Mouse (Mus musculus) limb, embryonic 14.5 days (tissue): ENCODE results near the gene Adcy2. TPM values are rescaled to one million over a fixed set of nuclear protein-coding genes. Genes with fewer than 3 reads are reported as not detected.
A peak's percentile ranks its signal among the peaks of the same experiment; 100 is the strongest.

Source experiments
- ATAC-seq: fragments of 200-750 bp; cut with Nextera tagmentation; 2 replicates; pipeline ENCODE4 v1.8.0; 2017; ENCODE audit warnings: low read depth, moderate number of reproducible peaks, moderate TSS enrichment; ENCODE audit not compliant: low FRiP score
- DNase-seq: peaks from one replicate; pipeline ENCODE4 v3.0.0-alpha.2; 2015; ENCODE audit warnings: low spot score
- H3K27ac ChIP-seq: fragments of 300-500 bp; sonication (generic); replicated peaks from 2 replicates; pipeline ENCODE4 v1.5.1; 2014; ENCODE audit warnings: low read depth, mild to moderate bottlenecking, low read length, moderate library complexity, mixed read lengths
- H3K27me3 ChIP-seq: fragments of 300-500 bp; sonication (generic); 2 replicates; pipeline ENCODE4 v1.6.1; 2014; ENCODE audit warnings: low read length, mixed read lengths; ENCODE audit not compliant: control insufficient read depth, insufficient read depth
- H3K36me3 ChIP-seq: fragments of 300-500 bp; sonication (generic); 2 replicates; pipeline ENCODE4 v1.6.1; 2014; ENCODE audit warnings: mild to moderate bottlenecking, low read length, moderate library complexity, mixed read lengths; ENCODE audit not compliant: control insufficient read depth, insufficient read depth
- H3K4me1 ChIP-seq: fragments of 300-500 bp; sonication (generic); 2 replicates; pipeline ENCODE4 v1.6.1; 2014; ENCODE audit warnings: antibody characterized with exemption, low read length, mixed read lengths; ENCODE audit not compliant: control insufficient read depth, insufficient read depth
- H3K4me2 ChIP-seq: fragments of 300-500 bp; sonication (generic); replicated peaks from 2 replicates; pipeline ENCODE4 v1.6.1; 2014; ENCODE audit warnings: low read depth, mild to moderate bottlenecking, low read length, moderate library complexity; ENCODE audit not compliant: severe bottlenecking
- H3K4me3 ChIP-seq: fragments of 300-500 bp; sonication (generic); replicated peaks from 2 replicates; pipeline ENCODE4 v1.5.1; 2014; ENCODE audit warnings: low read length
- H3K9ac ChIP-seq: fragments of 300-500 bp; sonication (generic); 2 replicates; pipeline ENCODE4 v1.6.1; 2014; ENCODE audit warnings: mild to moderate bottlenecking, low read depth, low read length, moderate library complexity; ENCODE audit not compliant: severe bottlenecking
- H3K9me3 ChIP-seq: fragments of 300-500 bp; sonication (generic); 2 replicates; pipeline ENCODE4 v1.6.1; 2016; ENCODE audit warnings: low read length; ENCODE audit not compliant: control insufficient read depth
- POLR2A ChIP-seq: fragments of 200-500 bp; IDR thresholded peaks from 2 replicates; pipeline ENCODE4 v1.8.0; 2012; ENCODE audit warnings: inconsistent platforms, mild to moderate bottlenecking, moderate library complexity, borderline replicate concordance; ENCODE audit not compliant: insufficient read depth, insufficient read length; ENCODE audit errors: extremely low read depth
- WGBS: fragments of 180-500 bp; shearing (Covaris S2); extraction: QIAGEN DNeasy Blood & Tissue Kit; methylation state at CpG from one replicate; pipeline ENCODE4 v1.1.7; 2014; 5-methylcytosine and 5-hydroxymethylcytosine counted together
- polyA plus RNA-seq, 2 experiments: library from polyadenylated mRNA; depleted of rRNA in 1 of 2; stranded (reverse) in 1 of 2; unstranded in 1 of 2; fragments of >200 nt; fragmentation: Nextera tagmentation in 1 of 2; extraction: Ambion mirVana in 1 of 2; gene quantifications; 2 replicates each; pipeline versions ENCODE4 v1.2.1 to v1.2.3; 2012 to 2014

The Adcy2 gene
- polyA plus RNA-seq, 2 experiments, result 12.8 to 16.0 TPM

DNA sequence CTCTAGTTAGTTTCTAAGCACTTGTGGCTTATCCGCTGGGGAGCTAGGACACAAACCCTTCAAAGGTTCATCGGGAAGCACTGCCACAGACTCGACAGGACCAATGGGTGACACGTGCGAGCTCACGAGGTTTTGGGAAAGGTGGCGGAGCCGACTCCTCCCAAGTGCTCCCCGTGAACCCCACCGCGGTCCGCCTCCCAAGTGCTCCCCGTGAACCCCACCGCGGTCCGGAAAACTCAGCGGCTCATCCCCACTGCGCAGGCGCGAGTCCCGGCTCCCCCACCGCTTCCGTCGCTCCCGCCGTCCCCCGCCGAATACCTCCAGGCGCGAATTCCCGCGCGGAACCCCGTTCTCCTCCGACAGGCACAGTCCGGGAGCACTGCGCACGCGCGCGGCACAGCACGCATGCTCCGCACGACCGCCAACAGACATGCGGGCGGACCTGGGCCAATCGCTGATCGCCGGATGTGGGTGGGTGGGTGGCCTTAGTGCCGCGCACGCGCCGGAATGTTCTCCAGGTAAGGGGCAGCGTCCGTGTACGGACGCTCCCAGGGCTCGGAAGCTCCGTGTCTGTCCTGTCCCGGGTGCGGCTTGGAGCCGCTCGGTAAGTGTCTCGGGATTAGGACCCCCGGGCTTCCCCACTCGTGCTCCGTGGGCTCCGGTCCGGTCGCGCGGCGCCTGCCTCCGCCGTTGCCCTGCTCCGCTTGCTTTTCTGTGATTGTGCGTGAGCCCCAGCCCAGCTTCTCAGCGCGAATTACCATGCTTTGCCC, 417.4 kb downstream of the Adcy2 start, which contains the start of the genes Mtrr and Fastkd3:
Gene Mtrr (minus strand): TSS at position 403 of the 770 bp plus-strand sequence.
Gene Fastkd3 (plus strand): TSS at position 488 of the 770 bp plus-strand sequence.
- Histone ChIP-seq H3K27ac (peak within 1 kb of the TSS; percentile 76), H3K9me3 (no peaks in the 10 kb centered on the region), H3K9ac (peak within 1 kb of the TSS; percentile 72), H3K4me1 (peaks cover 14% of the 10 kb centered on the region), H3K36me3 (peaks cover 54% of the 10 kb centered on the region), H3K4me3 (peak within 1 kb of the TSS; percentile 73), H3K27me3 (no peaks in the 10 kb centered on the region), H3K4me2 (peak within 1 kb of the TSS; percentile 83)
- peak; percentile 95 for DNase-seq
- ATAC-seq, result peak; percentile 99
- WGBS, result under 1% methylated on average over 52 of the region's 81 CpGs
- peak; percentile 65; the same call in 1 of the 2 replicates for TF ChIP-seq POLR2A

DNA sequence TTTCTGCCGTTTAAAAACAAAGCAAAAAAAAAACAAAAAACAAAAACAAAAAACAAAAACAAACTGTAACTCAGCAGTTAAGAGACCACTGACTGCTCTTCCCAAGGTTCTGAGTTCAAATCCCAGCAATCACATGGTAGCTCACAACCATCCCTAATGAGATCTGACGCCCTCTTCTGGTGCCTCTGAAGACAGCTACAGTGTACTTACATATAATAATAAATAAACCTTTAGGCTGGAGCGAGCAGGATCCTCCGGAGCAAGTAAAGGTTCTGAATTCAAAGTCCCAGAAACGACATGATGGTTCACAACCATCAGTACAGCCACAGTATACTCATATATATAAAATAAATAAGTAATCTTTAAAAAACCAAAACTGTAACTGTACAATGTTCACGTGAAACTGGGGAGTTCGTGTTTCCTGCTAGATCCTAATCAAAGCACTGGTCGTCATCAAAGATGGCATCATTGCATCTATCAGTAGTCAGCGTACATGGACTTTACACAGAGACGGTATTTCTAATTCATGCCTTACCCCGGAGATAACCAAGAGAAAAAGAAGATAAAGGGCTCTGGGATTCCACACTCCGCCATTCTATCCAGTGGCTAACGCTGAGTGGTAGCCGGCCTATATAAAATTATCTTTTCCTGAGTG, 418.1 kb downstream of the Adcy2 start:
- Histone ChIP-seq H3K4me2 (peak overlapping the region; percentile 59), H3K4me1 (peaks cover 14% of the 10 kb centered on the region), H3K27me3 (no peaks in the 10 kb centered on the region), H3K9me3 (no peaks in the 10 kb centered on the region), H3K4me3 (peak overlapping the region; percentile 73), H3K9ac (peak overlapping the region; percentile 72), H3K36me3 (peaks cover 54% of the 10 kb centered on the region), H3K27ac (peak overlapping the region; percentile 63; the same call in 1 of the 2 replicates)
- 26% methylated on average over 14 of the region's 14 CpGs for WGBS
- ATAC-seq (no peak), DNase-seq (no peak)
- no peak for TF ChIP-seq POLR2A

DNA sequence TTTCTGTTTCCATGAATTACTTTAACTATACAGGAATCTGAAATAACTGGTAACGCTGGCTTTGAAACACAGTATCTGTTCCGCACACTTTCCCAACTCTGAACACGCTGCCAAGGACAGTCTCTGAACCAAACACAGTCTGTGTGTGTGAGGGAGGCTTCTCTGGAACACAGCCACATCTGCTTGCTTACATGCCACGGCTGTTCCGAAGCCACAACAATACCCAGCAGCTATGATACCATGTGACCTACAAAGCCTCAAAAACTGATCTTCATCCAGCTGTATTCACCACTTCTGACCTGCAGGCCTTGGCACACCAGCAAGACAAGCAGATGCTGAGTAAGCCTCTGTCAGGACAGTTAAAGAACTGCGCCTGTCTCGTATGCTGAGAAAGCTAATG, 421.4 kb downstream of the Adcy2 start:
- no peak for DNase-seq
- no peak overlapping the region for H3K9ac ChIP-seq
- H3K27me3 ChIP-seq, result no peaks in the 10 kb centered on the region
- no peak overlapping the region for H3K27ac ChIP-seq
- 90% methylated on average over 7 of the region's 7 CpGs for WGBS
- peaks cover 33% of the 10 kb centered on the region for H3K36me3 ChIP-seq
- no peaks in the 10 kb centered on the region for H3K9me3 ChIP-seq
- no peak for TF ChIP-seq POLR2A
- H3K4me3 ChIP-seq, result no peak overlapping the region
- peaks cover 17% of the 10 kb centered on the region for H3K4me1 ChIP-seq
- no peak for ATAC-seq
- H3K4me2 ChIP-seq, result no peak overlapping the region

DNA sequence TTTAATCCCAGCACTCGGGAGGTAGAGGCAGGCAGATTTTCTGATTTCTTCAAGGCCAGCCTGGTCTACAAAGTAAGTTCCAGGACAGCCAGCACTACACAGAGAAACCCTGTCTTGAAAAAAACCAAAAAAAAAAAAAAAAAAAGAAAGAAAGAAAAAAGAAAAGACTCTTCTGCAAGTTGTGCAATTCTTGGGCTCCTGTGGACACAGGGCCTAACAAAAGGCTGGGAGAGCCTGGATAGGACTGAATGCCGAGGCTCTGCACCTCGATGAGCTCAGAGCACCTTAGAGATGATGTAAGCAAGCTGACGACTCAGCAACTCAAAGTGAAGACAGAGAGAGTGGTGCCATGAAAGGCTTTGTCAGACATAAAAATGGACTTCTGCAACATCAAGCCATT, 424.9 kb downstream of the Adcy2 start:
- no peak overlapping the region for H3K27ac ChIP-seq
- ATAC-seq, result no peak
- H3K9ac ChIP-seq, result no peak overlapping the region
- H3K9me3 ChIP-seq, result no peaks in the 10 kb centered on the region
- WGBS, result 75% methylated on average over 4 of the region's 4 CpGs
- H3K36me3 ChIP-seq, result peaks cover 58% of the 10 kb centered on the region
- no peak overlapping the region for H3K4me3 ChIP-seq
- H3K4me2 ChIP-seq, result no peak overlapping the region
- no peak for DNase-seq
- H3K4me1 ChIP-seq, result peaks cover 9% of the 10 kb centered on the region; the same call in 1 of the 2 replicates
- no peak for TF ChIP-seq POLR2A
- H3K27me3 ChIP-seq, result no peaks in the 10 kb centered on the region
